Mouse (Mus musculus) gastrocnemius, adult 8-10 months (tissue): Measurements from ENCODE around the gene Fstl4. TPM values are rescaled to one million over a fixed set of nuclear protein-coding genes. Genes with fewer than 3 reads are reported as not detected.
"Not testable (repeated sequence)": the region's sequence is repeated elsewhere in the genome, so short reads cannot be mapped to it uniquely, and the experiment has no call there.

Source experiments
- DNase-seq, 2 experiments: peaks; one replicate each; pipeline ENCODE4 v3.0.0; 2022; ENCODE audit warnings: low spot score in 2 of 2
- total RNA-seq, 4 experiments: library from RNA; stranded (reverse); gene quantifications; 2 replicates each; pipeline ENCODE4 v1.2.4; 2022

Fstl4 gene
- total RNA-seq, 4 experiments from 2014 or later = not detected

DNA sequence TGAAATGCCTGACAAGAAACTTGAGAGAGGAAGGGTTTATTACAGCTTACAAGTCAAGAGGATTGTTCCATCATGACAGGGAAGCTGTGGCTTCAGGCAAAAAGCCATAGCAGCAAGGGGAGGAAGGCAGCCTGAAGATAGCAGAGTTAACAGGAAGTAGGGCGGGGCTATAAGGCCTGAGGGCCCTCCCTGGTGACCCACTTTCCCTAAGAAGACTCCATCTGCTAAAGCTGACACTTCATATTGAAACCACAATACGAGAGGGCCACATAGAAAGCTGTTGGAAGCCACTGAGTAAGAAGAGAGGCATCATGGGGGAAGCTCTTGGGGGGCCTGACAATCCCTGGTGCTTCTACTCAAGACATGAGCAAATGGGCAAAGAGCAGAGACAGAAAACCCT is 364.2 kb downstream of the Fstl4 start:
- no peak for DNase-seq

DNA sequence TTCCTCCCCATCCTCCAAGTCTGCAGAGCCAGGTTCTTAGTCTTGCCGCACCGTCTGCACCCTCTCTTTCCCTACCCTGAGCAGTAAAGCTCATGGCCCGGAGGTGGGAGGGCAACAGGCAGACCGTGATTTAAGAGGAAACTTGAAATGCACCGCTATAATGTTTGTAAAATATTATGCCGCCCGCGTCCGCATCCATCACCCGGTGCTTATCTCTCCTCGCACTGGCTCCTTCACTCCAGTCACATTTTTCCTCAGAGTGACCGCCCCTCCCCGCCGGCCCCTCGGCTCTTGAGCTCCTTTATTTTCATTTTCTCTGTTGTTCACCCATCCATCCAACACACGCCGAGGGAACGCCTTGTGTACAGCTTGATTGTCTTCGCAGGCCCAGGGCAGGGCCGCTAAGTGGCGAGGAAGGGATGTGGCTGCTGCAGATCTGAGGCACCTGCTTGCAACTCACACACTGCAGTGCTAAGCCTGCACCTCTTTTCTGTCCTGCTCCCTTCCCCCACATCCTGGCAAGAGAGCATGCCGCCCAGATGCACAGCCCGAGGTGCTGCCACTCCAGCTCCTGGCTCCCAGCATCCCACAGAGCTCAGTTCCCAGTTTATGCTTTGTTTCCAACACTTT is 368.1 kb downstream of the Fstl4 start:
- no peak for DNase-seq

- DNase-seq = no peak
Measured at GRCm38 (mm10) chr11:53136371-53136770, 371.9 kb downstream of the Fstl4 start.

- DNase-seq = no peak
Measured at GRCm38 (mm10) chr11:53137381-53137780, 372.9 kb downstream of the Fstl4 start.

GRCm38 (mm10) chr11:53138212-53138611 is 373.8 kb downstream of the Fstl4 start:
- no peak for DNase-seq

DNA sequence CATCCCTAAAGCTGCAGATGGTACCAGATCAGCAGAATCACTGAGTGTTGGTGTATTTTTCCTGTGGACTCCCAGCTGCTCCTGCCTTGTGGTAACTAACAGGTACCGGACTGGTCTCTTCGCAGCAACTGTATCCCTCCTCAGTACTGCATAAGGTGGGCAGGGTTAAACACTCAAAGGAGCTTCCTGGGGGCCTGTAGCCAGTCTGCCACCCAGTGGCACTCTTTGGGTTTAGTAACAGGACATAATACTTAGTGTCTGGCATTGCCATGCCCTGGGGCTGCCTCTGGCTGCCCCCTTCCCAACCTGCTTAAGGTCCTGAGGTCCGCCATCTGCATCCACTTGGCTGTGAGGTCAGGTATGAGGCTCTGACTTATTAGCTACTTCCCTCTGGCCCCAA is 375.2 kb downstream of the Fstl4 start:
- no peak for DNase-seq

GRCm38 (mm10) chr11:53140196-53140595 is 375.8 kb downstream of the Fstl4 start:
- DNase-seq = no peak

GRCm38 (mm10) chr11:53140722-53141400 is 376.4 kb downstream of the Fstl4 start:
- DNase-seq = no peak

DNA sequence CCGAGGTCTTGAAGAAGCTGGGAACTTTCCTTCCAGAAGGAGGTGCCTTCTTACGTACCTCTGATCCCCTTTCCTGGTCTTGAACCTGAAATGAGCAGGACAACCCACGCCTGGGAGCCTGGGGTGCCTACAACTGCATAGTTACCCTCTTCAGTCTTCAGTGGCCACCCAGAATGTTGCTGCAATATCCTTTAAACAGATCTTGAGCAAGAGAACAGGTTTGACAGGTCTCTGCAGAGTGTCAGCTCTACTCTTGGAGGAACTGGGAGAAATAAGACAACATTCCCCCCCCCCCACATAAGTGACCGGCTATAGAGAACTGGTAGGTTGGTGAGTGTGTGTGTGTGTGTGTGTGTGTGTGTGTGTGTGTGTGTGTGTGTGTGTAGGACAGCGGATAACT is 379.1 kb downstream of the Fstl4 start:
- DNase-seq = no peak

DNA sequence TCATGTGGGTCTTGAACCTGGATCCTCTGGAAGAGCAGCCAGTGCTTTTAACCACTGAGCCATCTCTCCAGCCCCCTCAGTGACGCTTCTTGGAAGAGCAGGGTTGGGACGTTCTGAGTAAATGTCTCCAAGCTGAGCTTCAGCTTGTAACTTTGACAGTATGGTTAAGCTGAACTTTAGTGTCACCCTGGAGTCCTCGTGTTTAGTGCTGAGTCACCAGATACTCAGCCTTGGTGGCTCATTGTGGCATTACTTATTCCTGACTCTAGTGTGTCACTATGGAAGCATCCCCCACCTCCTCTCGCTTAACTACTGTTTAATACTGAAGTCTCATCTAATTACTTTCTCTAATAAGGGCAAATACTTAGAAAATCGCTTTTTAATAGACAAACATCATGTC is 380.1 kb downstream of the Fstl4 start:
- DNase-seq = no peak

DNA sequence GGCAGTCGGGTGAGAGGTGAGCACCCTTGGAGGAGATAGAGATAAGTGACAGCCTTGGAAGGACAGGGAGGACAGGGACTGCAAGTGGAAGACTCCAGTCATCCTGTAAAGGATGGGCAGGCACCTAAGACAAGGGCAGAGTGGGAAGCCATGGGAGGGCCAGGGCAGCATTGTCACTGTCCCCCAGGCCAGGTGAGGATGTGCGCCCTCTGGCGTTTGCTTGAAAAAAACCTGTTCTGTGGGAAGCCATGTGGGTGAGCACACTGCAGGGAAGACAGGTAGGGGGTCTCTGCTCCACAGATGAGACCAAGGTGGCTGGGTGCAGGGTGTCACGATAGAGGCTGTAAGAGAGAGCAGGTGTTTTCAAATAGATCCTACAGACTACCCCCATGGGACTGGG is 381.9 kb downstream of the Fstl4 start:
- DNase-seq = no peak

DNA sequence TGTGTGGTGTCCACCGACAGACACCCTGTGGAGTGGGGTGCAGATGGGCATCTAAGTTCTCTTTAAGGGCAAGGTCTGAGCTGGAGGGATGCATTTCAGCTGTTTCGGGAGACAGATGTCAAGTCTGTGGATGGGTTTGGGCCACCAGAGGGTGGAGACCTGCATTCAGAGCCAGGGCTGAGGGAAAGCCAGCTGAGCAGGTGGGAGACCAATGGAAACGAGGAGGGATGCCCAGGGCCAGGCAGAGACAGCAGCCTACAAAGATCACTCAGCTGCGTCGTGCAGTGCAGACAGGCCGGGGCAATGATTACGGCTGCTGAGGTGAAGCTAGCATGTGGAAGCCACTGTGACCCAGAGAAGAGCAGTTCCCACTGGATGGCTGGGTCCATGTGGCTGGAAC is 392.0 kb downstream of the Fstl4 start:
- no peak for DNase-seq

DNA sequence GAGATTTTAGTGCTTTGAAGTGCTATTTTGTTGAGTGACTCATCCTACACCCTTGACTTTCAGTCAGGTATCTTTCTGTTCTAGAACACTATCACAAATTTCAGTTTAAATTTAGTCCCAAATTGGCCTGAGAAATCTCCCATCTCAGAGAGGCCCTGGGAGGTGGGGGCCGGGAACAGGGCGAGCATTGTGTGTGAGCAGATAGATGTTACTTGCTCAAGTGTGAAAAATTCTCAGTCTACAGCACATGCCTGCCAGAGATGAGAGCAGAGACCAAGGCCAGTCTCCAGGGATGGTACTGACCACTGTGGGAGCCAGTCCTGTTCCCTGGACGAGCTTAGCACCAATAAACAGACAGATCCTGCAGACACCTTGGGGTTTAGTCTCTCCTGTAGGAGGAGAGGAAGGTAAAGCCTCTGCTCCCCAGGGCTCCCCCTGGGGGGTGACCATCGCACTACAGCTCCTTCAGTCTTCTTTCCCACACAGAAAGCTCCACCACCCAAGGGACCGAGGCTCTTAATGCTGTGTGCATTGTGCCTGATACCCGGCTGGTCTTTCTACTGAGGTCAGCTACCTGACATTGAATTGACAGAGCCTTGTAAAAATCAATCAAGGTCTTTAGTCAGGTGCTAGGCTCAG is 393.3 kb downstream of the Fstl4 start:
- no peak for DNase-seq

- no peak for DNase-seq
Measured at GRCm38 (mm10) chr11:53162385-53162784, 398.0 kb downstream of the Fstl4 start.

DNA sequence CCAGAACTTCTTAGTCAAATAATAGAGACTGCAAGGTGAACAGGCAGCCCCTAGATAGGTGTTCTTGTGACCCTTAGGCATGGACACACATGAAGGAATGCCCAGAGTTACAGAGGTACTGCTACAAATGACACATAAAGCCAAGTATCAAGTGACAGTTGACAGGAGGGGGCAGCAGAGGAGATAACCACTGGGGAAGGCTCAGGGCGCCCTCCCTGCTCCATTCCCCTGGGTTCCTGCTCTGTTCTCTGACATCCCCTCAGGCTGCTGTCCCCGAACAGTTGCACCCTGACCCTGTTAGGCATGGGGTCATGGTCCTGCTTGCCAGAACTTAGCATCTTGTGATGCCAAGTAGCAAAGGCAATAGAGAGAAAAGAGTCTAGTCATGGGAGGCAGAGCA is 402.0 kb downstream of the Fstl4 start:
- DNase-seq = no peak

GRCm38 (mm10) chr11:53182177-53182852 is 417.9 kb downstream of the Fstl4 start:
- no peak for DNase-seq

DNA sequence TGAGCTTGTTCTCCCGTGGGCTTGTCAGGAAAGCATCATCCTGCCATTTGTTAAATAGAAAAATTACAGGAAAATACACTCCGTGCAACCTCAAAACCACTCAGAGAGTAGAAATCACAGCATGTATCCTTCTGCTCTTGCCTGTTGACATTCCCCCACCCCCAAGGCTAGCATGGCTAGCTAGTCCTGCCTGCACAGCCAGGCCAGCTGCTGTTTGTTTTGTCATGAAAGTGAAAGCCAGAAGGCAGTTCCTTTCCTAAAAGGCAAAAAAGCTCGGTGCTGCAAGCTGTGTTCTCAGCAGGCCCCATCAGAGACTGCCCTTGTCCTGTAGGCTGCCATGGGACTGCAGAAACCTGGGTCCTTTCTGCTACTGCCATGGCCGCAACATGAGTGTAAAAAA is 418.4 kb downstream of the Fstl4 start:
- DNase-seq = no peak

GRCm38 (mm10) chr11:53184046-53184445 is 419.6 kb downstream of the Fstl4 start:
- no peak for DNase-seq

GRCm38 (mm10) chr11:53184698-53185097 is 420.3 kb downstream of the Fstl4 start:
- DNase-seq = no peak

- no peak for DNase-seq
Measured at GRCm38 (mm10) chr11:53187427-53188140, 423.1 kb downstream of the Fstl4 start.

- DNase-seq = not testable (repeated sequence)
Measured at GRCm38 (mm10) chr11:53196551-53196950, 432.1 kb downstream of the Fstl4 start.

GRCm38 (mm10) chr11:53197111-53197510 is 432.7 kb downstream of the Fstl4 start:
- DNase-seq = no peak
